Mouse (Mus musculus) liver, adult 2 months (tissue): ENCODE measurements around the gene Fga. TPM values are rescaled to one million over a fixed set of nuclear protein-coding genes. Genes with fewer than 3 reads are reported as not detected.

ENCODE experiments used
- DNase-seq: peaks from one replicate; pipeline ENCODE4 v3.0.0-alpha.2; 2011; ENCODE audit warnings: low read depth, low spot score; ENCODE audit errors: extremely low read depth
- H3K27ac ChIP-seq: fragments of 200-500 bp; replicated peaks from 2 replicates; pipeline ENCODE4 v1.5.1; 2012; ENCODE audit warnings: low read depth, mild to moderate bottlenecking, control low read depth, inconsistent platforms, low read length; ENCODE audit not compliant: insufficient read depth
- H3K27me3 ChIP-seq: fragments of 200-500 bp; 2 replicates; pipeline ENCODE4 v1.6.1; 2012; ENCODE audit warnings: mild to moderate bottlenecking, moderate library complexity, low read length, inconsistent platforms; ENCODE audit not compliant: control insufficient read depth, insufficient read depth
- H3K36me3 ChIP-seq: fragments of 200-500 bp; 2 replicates; pipeline ENCODE4 v1.6.1; 2012; ENCODE audit warnings: low read length, inconsistent platforms; ENCODE audit not compliant: control insufficient read depth, insufficient read depth
- H3K4me1 ChIP-seq: fragments of 200-500 bp; 2 replicates; pipeline ENCODE4 v1.6.1; 2011; ENCODE audit warnings: low read length; ENCODE audit not compliant: control insufficient read depth, insufficient read depth
- H3K4me3 ChIP-seq: fragments of 200-500 bp; 2 replicates; pipeline ENCODE4 v1.5.1; 2011; ENCODE audit warnings: low read depth, mild to moderate bottlenecking, control low read depth, low read length, moderate library complexity; ENCODE audit not compliant: insufficient read depth
- H3K79me2 ChIP-seq: fragments of 200-500 bp; 2 replicates; pipeline ENCODE4 v1.6.1; 2012; ENCODE audit warnings: inconsistent platforms, mild to moderate bottlenecking, low read length, moderate library complexity; ENCODE audit not compliant: control insufficient read depth, insufficient read depth
- H3K9ac ChIP-seq: fragments of 200-500 bp; 2 replicates; pipeline ENCODE4 v1.6.1; 2012; ENCODE audit warnings: low read depth, mild to moderate bottlenecking, control low read depth, inconsistent platforms, low read length
- CTCF ChIP-seq: fragments of 200-500 bp; IDR thresholded peaks from 2 replicates; pipeline ENCODE4 v1.5.1; 2011; ENCODE audit warnings: low read depth, low read length, control low read depth
- POLR2A ChIP-seq: fragments of 200-500 bp; IDR thresholded peaks from 2 replicates; pipeline ENCODE4 v1.6.1; 2011; ENCODE audit warnings: low read length, control low read depth; ENCODE audit not compliant: insufficient read depth; ENCODE audit errors: extremely low read depth
- WGBS: fragments of 180-500 bp; shearing (Covaris S2); methylation state at CpG from one replicate; pipeline ENCODE4 v1.1.7; 2018; 5-methylcytosine and 5-hydroxymethylcytosine counted together
- polyA plus RNA-seq: library from polyadenylated mRNA; depleted of rRNA; stranded (reverse); fragments of >200 nt; gene quantifications from 2 replicates; pipeline ENCODE4 v1.2.3, GENCODE M21; 2012
- total RNA-seq: library from RNA; depleted of rRNA; stranded (reverse); fragments of >200 nt; gene quantifications from 2 replicates; pipeline ENCODE4 v1.2.3, GENCODE M21; 2014

Gene Fga
- total and polyA plus RNA-seq, 2 experiments: 984 to 3,320 TPM

DNA sequence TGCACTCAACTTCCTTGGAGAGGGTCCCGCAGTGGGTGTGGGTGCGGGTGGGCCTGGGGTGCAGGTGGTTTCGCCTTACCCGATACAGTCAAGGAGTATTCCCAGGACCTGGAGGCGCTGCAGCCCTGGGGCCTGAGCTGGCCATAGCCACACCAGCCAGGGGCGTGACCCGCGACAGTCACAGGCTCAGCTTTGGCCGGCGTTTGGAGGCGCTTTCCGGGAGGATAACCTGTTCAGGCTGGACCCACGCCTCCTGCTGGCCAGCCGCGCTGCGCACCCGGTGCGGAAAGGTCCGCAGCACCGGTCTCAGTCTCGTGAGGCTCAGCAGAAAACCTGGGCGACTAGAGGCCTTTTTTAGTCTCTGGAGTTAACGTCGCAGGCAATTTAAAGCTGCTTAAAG is 30.5 kb upstream of the Fga start:
- Histone ChIP-seq H3K27me3 (no peaks in the 10 kb centered on the region), H3K9ac (no peak overlapping the region), H3K27ac (no peak overlapping the region), H3K4me3 (no peak overlapping the region), H3K36me3 (no peaks in the 10 kb centered on the region), H3K79me2 (no peaks in the 10 kb centered on the region), H3K4me1 (peaks cover 6% of the 10 kb centered on the region)
- peak; percentile 46 for DNase-seq
- WGBS: 4% methylated on average over 24 of the region's 24 CpGs
- peak; percentile 85 for TF ChIP-seq CTCF
- no peak for TF ChIP-seq POLR2A

DNA sequence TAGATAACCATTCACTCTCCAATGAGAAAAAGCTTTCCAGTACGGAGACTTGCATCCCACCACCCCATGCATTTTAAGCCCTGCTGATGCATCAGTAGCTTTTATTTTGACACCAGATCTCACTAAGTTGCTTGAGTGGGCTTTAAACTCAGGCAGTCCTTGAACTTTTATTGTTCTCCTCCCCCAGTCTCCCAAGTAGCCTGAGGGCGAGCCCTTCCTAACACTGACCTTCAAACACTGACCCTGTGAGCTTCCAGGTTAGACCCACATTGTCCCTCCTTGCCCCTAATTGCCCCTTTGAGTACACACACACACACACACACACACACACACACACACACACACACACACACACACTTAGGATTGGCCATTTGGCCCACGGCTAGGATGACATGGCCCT is 29.2 kb upstream of the Fga start:
- WGBS: 88% methylated on average over 3 of the region's 3 CpGs
- Histone ChIP-seq H3K9ac (no peak overlapping the region), H3K27ac (no peak overlapping the region), H3K36me3 (no peaks in the 10 kb centered on the region), H3K79me2 (no peaks in the 10 kb centered on the region), H3K4me3 (no peak overlapping the region), H3K4me1 (peaks cover 10% of the 10 kb centered on the region), H3K27me3 (no peaks in the 10 kb centered on the region)
- no peak for TF ChIP-seq CTCF
- TF ChIP-seq POLR2A: no peak
- DNase-seq: no peak

DNA sequence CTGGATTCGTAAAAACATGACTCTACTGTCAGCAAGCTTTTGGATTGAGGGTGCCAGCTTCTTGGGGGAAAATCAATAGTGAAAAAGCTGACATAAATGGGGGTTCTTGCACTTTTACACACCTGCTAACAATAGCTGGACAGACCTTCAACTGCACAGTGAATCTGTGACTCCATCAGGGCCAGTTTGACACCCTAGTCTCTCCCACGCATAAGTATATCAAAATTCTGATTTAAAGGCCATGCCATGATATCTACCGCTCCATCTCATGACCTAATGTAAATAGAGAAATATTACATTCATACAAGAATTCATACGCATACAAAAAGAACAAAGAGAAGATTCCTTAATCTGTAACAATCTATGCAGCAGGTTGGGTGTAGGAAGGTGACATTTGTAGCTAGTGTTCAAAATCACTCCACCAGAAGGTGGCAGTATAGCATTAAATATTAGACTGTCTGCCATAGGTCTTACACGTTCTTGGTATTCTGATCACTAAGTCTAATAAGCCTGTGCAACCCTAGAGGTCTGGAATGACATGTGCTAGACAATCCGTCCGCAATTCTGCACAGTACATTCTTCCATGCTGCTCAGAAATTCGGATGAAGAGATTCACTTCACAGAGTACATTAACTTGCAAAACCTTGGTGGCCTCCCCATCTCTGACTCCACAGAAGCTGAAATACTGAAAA is 27.0 kb upstream of the Fga start:
- no peaks in the 10 kb centered on the region for H3K27me3 ChIP-seq
- DNase-seq: peak; percentile 79
- TF ChIP-seq POLR2A: no peak
- TF ChIP-seq CTCF: peak; percentile 63
- no peak overlapping the region for H3K27ac ChIP-seq
- 27% methylated on average over 8 of the region's 8 CpGs for WGBS
- H3K9ac ChIP-seq: no peak overlapping the region
- H3K4me1 ChIP-seq: peaks cover 17% of the 10 kb centered on the region
- H3K79me2 ChIP-seq: no peaks in the 10 kb centered on the region
- H3K4me3 ChIP-seq: no peak overlapping the region
- no peaks in the 10 kb centered on the region for H3K36me3 ChIP-seq

DNA sequence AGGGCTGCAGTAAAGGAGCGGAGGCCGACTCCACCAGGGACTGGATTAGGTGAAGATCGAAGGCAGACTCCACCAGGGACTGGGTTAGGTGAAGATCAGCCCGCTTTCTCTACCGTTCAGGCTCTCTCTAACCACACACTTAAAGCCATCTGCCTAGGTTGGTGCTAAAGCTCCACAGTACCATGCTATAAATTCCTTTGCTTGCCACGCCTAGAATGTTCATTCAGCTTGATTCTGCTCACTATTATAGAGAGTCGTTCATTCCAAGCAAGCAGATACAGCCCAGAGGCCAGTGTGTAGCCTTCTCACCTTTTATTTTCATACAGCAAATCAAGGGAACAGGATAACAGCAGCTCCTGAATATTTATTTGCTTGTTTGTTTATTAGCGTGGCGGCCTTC is 25.9 kb upstream of the Fga start:
- Histone ChIP-seq H3K4me3 (no peak overlapping the region), H3K9ac (no peak overlapping the region), H3K79me2 (no peaks in the 10 kb centered on the region), H3K4me1 (peaks cover 17% of the 10 kb centered on the region), H3K27me3 (no peaks in the 10 kb centered on the region), H3K36me3 (no peaks in the 10 kb centered on the region), H3K27ac (no peak overlapping the region; the same call in 1 of the 2 replicates)
- WGBS: 73% methylated on average over 9 of the region's 9 CpGs
- DNase-seq: no peak
- no peak for TF ChIP-seq CTCF
- no peak for TF ChIP-seq POLR2A

DNA sequence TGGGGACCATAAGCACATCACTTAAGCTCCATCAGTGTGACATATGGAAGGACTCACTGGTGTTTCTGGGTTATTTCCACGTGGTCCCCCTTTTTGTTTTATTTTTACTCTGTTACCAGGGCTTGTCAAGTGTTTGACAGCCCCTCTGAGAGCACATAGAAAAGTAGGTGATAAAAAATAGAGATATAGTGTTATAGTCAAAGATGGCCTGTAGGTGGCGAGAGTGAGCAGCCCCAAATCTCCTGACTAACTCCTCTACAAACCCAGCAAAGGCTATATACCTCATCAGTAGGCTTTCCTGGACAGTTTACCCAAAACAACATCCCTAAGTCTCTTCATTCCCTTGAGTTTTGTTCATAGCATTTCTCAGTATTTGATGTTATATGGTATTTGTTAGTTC is 23.7 kb upstream of the Fga start:
- Histone ChIP-seq H3K79me2 (no peaks in the 10 kb centered on the region), H3K27ac (no peak overlapping the region), H3K4me1 (peaks cover 23% of the 10 kb centered on the region), H3K27me3 (no peaks in the 10 kb centered on the region), H3K9ac (no peak overlapping the region), H3K36me3 (no peaks in the 10 kb centered on the region), H3K4me3 (no peak overlapping the region)
- WGBS: 0% methylated on average over 2 of the region's 2 CpGs
- DNase-seq: peak; percentile 55
- peak; percentile 64 for TF ChIP-seq CTCF
- no peak for TF ChIP-seq POLR2A

DNA sequence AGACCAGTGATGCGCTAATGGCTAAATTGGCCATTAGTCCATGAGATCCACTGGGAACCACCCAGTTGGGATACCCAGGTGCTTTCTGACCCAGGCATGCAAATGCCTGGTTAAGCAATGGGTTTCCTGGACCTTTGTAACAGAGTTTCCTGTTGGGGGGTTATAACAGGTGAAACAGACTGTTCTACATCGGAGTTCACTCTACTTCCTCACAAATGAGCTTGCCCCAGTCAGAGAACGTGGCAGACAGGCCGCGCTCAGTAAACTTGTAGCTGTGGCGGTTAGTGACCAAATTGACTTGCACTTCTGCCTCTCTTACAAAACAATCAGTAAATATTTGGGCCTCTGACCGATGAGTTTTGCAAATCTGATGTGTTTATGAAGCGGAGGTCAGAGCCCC is 22.8 kb upstream of the Fga start:
- Histone ChIP-seq H3K27me3 (no peaks in the 10 kb centered on the region), H3K79me2 (no peaks in the 10 kb centered on the region), H3K36me3 (no peaks in the 10 kb centered on the region), H3K27ac (peak overlapping the region; percentile 77), H3K4me1 (peaks cover 24% of the 10 kb centered on the region), H3K4me3 (no peak overlapping the region), H3K9ac (no peak overlapping the region)
- DNase-seq: peak; percentile 99
- no peak for TF ChIP-seq CTCF
- no peak for TF ChIP-seq POLR2A
- 20% methylated on average over 8 of the region's 8 CpGs for WGBS
